Mouse (Mus musculus) lung, postnatal 4 days (tissue): ENCODE measurements at regions not wholly inside any gene's neighbourhood (a gene's known extent, or its start where the extent isn't known, plus 50 kb on each side); places are given as distances from the start of the nearest gene placed in this dataset.
A peak's percentile ranks its signal among the peaks of the same experiment; 100 is the strongest.

Experiments
- DNase-seq, 2 experiments: peaks; one replicate each; pipeline ENCODE4 v3.0.0; 2021

- DNase-seq = no peak
These were observed 123.0 kb upstream of the Ap5m1 start for GRCm38 (mm10) chr14:48942882-48943281.

GRCm38 (mm10) chr14:48930886-48931285, 135.0 kb upstream of the Ap5m1 start:
- no peak for DNase-seq

- DNase-seq = no peak
These were observed 140.0 kb upstream of the Ap5m1 start for GRCm38 (mm10) chr14:48925870-48926269.

- DNase-seq = no peak
These were observed 156.5 kb upstream of the Ap5m1 start for GRCm38 (mm10) chr14:48909420-48909819.

GRCm38 (mm10) chr14:48907991-48908698, 157.8 kb upstream of the Ap5m1 start:
- DNase-seq = no peak

GRCm38 (mm10) chr14:48907403-48907973, 158.4 kb upstream of the Ap5m1 start:
- DNase-seq = no peak

GRCm38 (mm10) chr14:48906956-48907355, 158.9 kb upstream of the Ap5m1 start:
- DNase-seq = no peak

- no peak for DNase-seq
These were observed 161.3 kb upstream of the Ap5m1 start for GRCm38 (mm10) chr14:48904576-48904975.

GRCm38 (mm10) chr14:48903526-48903925, 162.4 kb upstream of the Ap5m1 start:
- no peak for DNase-seq

- no peak for DNase-seq
These were observed 165.7 kb upstream of the Ap5m1 start for GRCm38 (mm10) chr14:48900201-48900600.

- no peak for DNase-seq
These were observed 168.8 kb upstream of the Ap5m1 start for GRCm38 (mm10) chr14:48897140-48897539.

GRCm38 (mm10) chr14:48896235-48896634, 169.7 kb upstream of the Ap5m1 start:
- DNase-seq = peak in 1 of 2 experiments; percentile 10

- peak in 1 of 2 experiments; percentile 3 for DNase-seq
These were observed 174.7 kb upstream of the Ap5m1 start for GRCm38 (mm10) chr14:48891216-48891615.

- no peak for DNase-seq
These were observed 176.9 kb upstream of the Ap5m1 start for GRCm38 (mm10) chr14:48888954-48889353.

GRCm38 (mm10) chr14:48880041-48880440, 185.9 kb upstream of the Ap5m1 start:
- no peak for DNase-seq

GRCm38 (mm10) chr14:48877998-48878657, 187.8 kb upstream of the Ap5m1 start:
- no peak for DNase-seq

GRCm38 (mm10) chr14:48871313-48871712, 194.6 kb upstream of the Ap5m1 start:
- DNase-seq = no peak

- no peak for DNase-seq
These were observed 195.9 kb upstream of the Ap5m1 start for GRCm38 (mm10) chr14:48869956-48870355.

GRCm38 (mm10) chr14:48855453-48855852, 181.8 kb upstream of the Otx2 start:
- no peak for DNase-seq

- DNase-seq = no peak
These were observed 180.7 kb upstream of the Otx2 start for GRCm38 (mm10) chr14:48854188-48854924.

- no peak for DNase-seq
These were observed 180.0 kb upstream of the Otx2 start for GRCm38 (mm10) chr14:48853479-48854187.

GRCm38 (mm10) chr14:48852787-48853186, 179.2 kb upstream of the Otx2 start:
- no peak for DNase-seq

GRCm38 (mm10) chr14:48852061-48852460, 178.4 kb upstream of the Otx2 start:
- no peak for DNase-seq
